Mouse (Mus musculus): ENCODE measurements at regions not wholly inside any gene's neighbourhood (a gene's known extent, or its start where the extent isn't known, plus 50 kb on each side); places are given as distances from the start of the nearest gene placed in this dataset.

GRCm38 (mm10) chr3:60270463-60270862, 188.8 kb downstream of the Sucnr1 start:
- TF ChIP-seq POLR2A (IDR thresholded peaks at IDR 0.05; ENCODE audit: insufficient read length, low read depth) (no peak), POLR2AphosphoS2 (IDR thresholded peaks at IDR 0.05; ENCODE audit: insufficient read length, low read depth) (no peak), TCF12 (IDR thresholded peaks at IDR 0.05; ENCODE audit: insufficient read depth, poor library complexity, severe bottlenecking) (no peak), MYOD1 (IDR thresholded peaks at IDR 0.05; ENCODE audit: control insufficient read depth in 1 of 3, insufficient read length in 2 of 3, low read depth in 2 of 3) (no peak), REST (IDR thresholded peaks at IDR 0.05; ENCODE audit: insufficient read depth, insufficient read length) (no peak), CEBPB (IDR thresholded peaks at IDR 0.05; ENCODE audit: insufficient read depth, poor library complexity, severe bottlenecking) (no peak), USF1 (IDR thresholded peaks at IDR 0.05; ENCODE audit: low read depth) (no peak), MAX (IDR thresholded peaks at IDR 0.05; ENCODE audit: low read depth) (no peak), MYOG (IDR thresholded peaks at IDR 0.05; ENCODE audit: control insufficient read depth in 1 of 3, insufficient read depth in 1 of 3, insufficient read length in 2 of 3, low read depth in 2 of 3) (no peak), E2F4 (IDR thresholded peaks at IDR 0.05; ENCODE audit: insufficient read depth) (no peak)
